Mouse (Mus musculus) embryonic fibroblast, embryonic 13.5 days (primary cell): ENCODE results near the gene Endou.

ENCODE experiments used
- CTCF ChIP-seq: IDR thresholded peaks from 2 replicates; pipeline ENCODE4 v1.5.1; 2011; ENCODE audit warnings: mild to moderate bottlenecking, control low read depth, low read length, moderate library complexity, borderline replicate concordance; ENCODE audit not compliant: insufficient read depth
- POLR2A ChIP-seq: IDR thresholded peaks from 2 replicates; pipeline ENCODE4 v1.6.1; 2011; ENCODE audit warnings: low read depth, mild to moderate bottlenecking, control low read depth, low read length, moderate library complexity

- no peak for TF ChIP-seq CTCF
- TF ChIP-seq POLR2A: no peak
Measured at GRCm38 (mm10) chr15:97755361-97755760, 24.2 kb upstream of the Endou start.
